Mouse (Mus musculus): ENCODE measurements around the gene Nfe2l1.

Nfe2l1 gene

GRCm38 (mm10) chr11:96776968-96777962 is 52.5 kb downstream of the Nfe2l1 start, which contains the start of gene Snx11:
Snx11 (minus strand) TSS chr11:96777559.
- peak; percentile 100 for DNase-seq

- no peak for DNase-seq
These were observed 53.7 kb downstream of the Nfe2l1 start for GRCm38 (mm10) chr11:96776068-96776467.

GRCm38 (mm10) chr11:96775665-96776064 is 54.1 kb downstream of the Nfe2l1 start:
- DNase-seq = no peak

- DNase-seq = no peak
These were observed 54.7 kb downstream of the Nfe2l1 start for GRCm38 (mm10) chr11:96775063-96775462.

GRCm38 (mm10) chr11:96774536-96774935 is 55.2 kb downstream of the Nfe2l1 start:
- no peak for DNase-seq

GRCm38 (mm10) chr11:96772413-96772812 is 57.4 kb downstream of the Nfe2l1 start:
- no peak for DNase-seq

- DNase-seq = no peak
These were observed 58.3 kb downstream of the Nfe2l1 start for GRCm38 (mm10) chr11:96771274-96771975.

- no peak for DNase-seq
These were observed 61.5 kb downstream of the Nfe2l1 start for GRCm38 (mm10) chr11:96768240-96768639.
